Mouse (Mus musculus): ENCODE data around the gene Tmem131l. TPM values are rescaled to one million over a fixed set of nuclear protein-coding genes. Genes with fewer than 3 reads are reported as not detected.

Tmem131l gene
- polyA plus RNA-seq, 1 experiment from 2014 or later, result 28.0 TPM

- ATAC-seq (ENCODE audit: insufficient read depth), result no peak
- H3K9ac ChIP-seq, result no peak overlapping the region
- peaks cover 20% of the 10 kb centered on the region for H3K4me1 ChIP-seq (replicated peaks)
- H3K27me3 ChIP-seq, result no peaks in the 10 kb centered on the region
- H3K36me3 ChIP-seq (replicated peaks), result peaks cover 20% of the 10 kb centered on the region
- H3K4me3 ChIP-seq (replicated peaks), result no peak overlapping the region
- WGBS (ENCODE audit: insufficient replicate concordance), result 78% methylated on average over 1 of the region's 1 CpGs
- no peaks in the 10 kb centered on the region for H3K9me3 ChIP-seq (replicated peaks)
- H3K27ac ChIP-seq (replicated peaks), result no peak overlapping the region
- H3K4me2 ChIP-seq, result no peak overlapping the region
Measured at GRCm38 (mm10) chr3:83970629-83971028, 69.3 kb downstream of the Tmem131l start.

- H3K4me3 ChIP-seq (replicated peaks), result no peak overlapping the region
- no peak overlapping the region for H3K9ac ChIP-seq
- WGBS (ENCODE audit: insufficient replicate concordance), result 74% methylated on average over 4 of the region's 4 CpGs
- no peak overlapping the region for H3K4me2 ChIP-seq
- H3K27ac ChIP-seq (replicated peaks), result no peak overlapping the region
- ATAC-seq (ENCODE audit: insufficient read depth), result no peak
- no peaks in the 10 kb centered on the region for H3K9me3 ChIP-seq (replicated peaks)
- peaks cover 23% of the 10 kb centered on the region for H3K36me3 ChIP-seq (replicated peaks)
- peaks cover 16% of the 10 kb centered on the region for H3K4me1 ChIP-seq (replicated peaks)
- no peaks in the 10 kb centered on the region for H3K27me3 ChIP-seq
Measured at GRCm38 (mm10) chr3:83969081-83969480, 70.9 kb downstream of the Tmem131l start.

GRCm38 (mm10) chr3:83967791-83968190 lies 72.2 kb downstream of the Tmem131l start:
- no peaks in the 10 kb centered on the region for H3K27me3 ChIP-seq
- H3K9ac ChIP-seq, result no peak overlapping the region
- H3K9me3 ChIP-seq (replicated peaks), result no peaks in the 10 kb centered on the region
- no peak overlapping the region for H3K4me2 ChIP-seq
- peaks cover 15% of the 10 kb centered on the region for H3K4me1 ChIP-seq (replicated peaks)
- no peak overlapping the region for H3K4me3 ChIP-seq (replicated peaks)
- H3K27ac ChIP-seq (replicated peaks), result no peak overlapping the region
- no peak for ATAC-seq (ENCODE audit: insufficient read depth)
- 86% methylated on average over 3 of the region's 3 CpGs for WGBS (ENCODE audit: insufficient replicate concordance)
- H3K36me3 ChIP-seq (replicated peaks), result peaks cover 24% of the 10 kb centered on the region

GRCm38 (mm10) chr3:83965333-83965732 lies 74.6 kb downstream of the Tmem131l start:
- H3K9me3 ChIP-seq (replicated peaks), result no peaks in the 10 kb centered on the region
- no peak for ATAC-seq (ENCODE audit: insufficient read depth)
- H3K27ac ChIP-seq (replicated peaks), result no peak overlapping the region
- no peak overlapping the region for H3K9ac ChIP-seq
- H3K4me2 ChIP-seq, result no peak overlapping the region
- H3K4me3 ChIP-seq (replicated peaks), result no peak overlapping the region
- peaks cover 47% of the 10 kb centered on the region for H3K36me3 ChIP-seq (replicated peaks)
- peaks cover 15% of the 10 kb centered on the region for H3K4me1 ChIP-seq (replicated peaks)
- WGBS (ENCODE audit: insufficient replicate concordance), result 73% methylated on average over 2 of the region's 2 CpGs
- no peaks in the 10 kb centered on the region for H3K27me3 ChIP-seq

- Histone ChIP-seq H3K9me3 (replicated peaks) (no peaks in the 10 kb centered on the region), H3K27me3 (no peaks in the 10 kb centered on the region), H3K4me2 (no peak overlapping the region), H3K4me1 (replicated peaks) (0 out of 2 replicates have a peak, but pooled peaks cover 8% of the 10 kb centered on the region), H3K36me3 (replicated peaks) (peaks cover 58% of the 10 kb centered on the region), H3K9ac (no peak overlapping the region), H3K4me3 (replicated peaks) (no peak overlapping the region), H3K27ac (replicated peaks) (no peak overlapping the region)
- WGBS (ENCODE audit: insufficient replicate concordance), result 86% methylated on average over 5 of the region's 5 CpGs
- ATAC-seq (ENCODE audit: insufficient read depth), result no peak
Measured at GRCm38 (mm10) chr3:83963705-83964104, 76.3 kb downstream of the Tmem131l start.

- no peaks in the 10 kb centered on the region for H3K9me3 ChIP-seq (replicated peaks)
- H3K27me3 ChIP-seq, result no peaks in the 10 kb centered on the region
Measured at GRCm38 (mm10) chr3:83962571-83962970, 77.4 kb downstream of the Tmem131l start.

GRCm38 (mm10) chr3:83962076-83962475 lies 77.9 kb downstream of the Tmem131l start:
- ATAC-seq (ENCODE audit: insufficient read depth), result no peak
- no peak overlapping the region for H3K4me3 ChIP-seq (replicated peaks)
- H3K27me3 ChIP-seq, result no peaks in the 10 kb centered on the region
- WGBS (ENCODE audit: insufficient replicate concordance), result 81% methylated on average over 7 of the region's 7 CpGs
- H3K4me1 ChIP-seq (replicated peaks), result 0 out of 2 replicates have a peak, but pooled peaks cover 6% of the 10 kb centered on the region
- H3K9ac ChIP-seq, result no peak overlapping the region
- no peak overlapping the region for H3K27ac ChIP-seq (replicated peaks)
- no peak overlapping the region for H3K4me2 ChIP-seq
- H3K36me3 ChIP-seq (replicated peaks), result peaks cover 61% of the 10 kb centered on the region
- no peaks in the 10 kb centered on the region for H3K9me3 ChIP-seq (replicated peaks)

More at GRCm38 (mm10) chr3:83962571-83962970, 77.4 kb downstream of the Tmem131l start:
- 73% methylated on average over 3 of the region's 3 CpGs for WGBS (ENCODE audit: insufficient replicate concordance)
- Histone ChIP-seq H3K4me3 (replicated peaks) (no peak overlapping the region), H3K27ac (replicated peaks) (no peak overlapping the region), H3K36me3 (replicated peaks) (peaks cover 61% of the 10 kb centered on the region), H3K4me1 (replicated peaks) (0 out of 2 replicates have a peak, but pooled peaks cover 6% of the 10 kb centered on the region), H3K9ac (no peak overlapping the region), H3K4me2 (no peak overlapping the region)
- no peak for ATAC-seq (ENCODE audit: insufficient read depth)

- H3K4me1 ChIP-seq (replicated peaks), result no peaks in the 10 kb centered on the region
- H3K9ac ChIP-seq, result no peak overlapping the region
- peaks cover 69% of the 10 kb centered on the region for H3K36me3 ChIP-seq (replicated peaks)
- no peak overlapping the region for H3K4me3 ChIP-seq (replicated peaks)
- H3K27ac ChIP-seq (replicated peaks), result no peak overlapping the region
- H3K4me2 ChIP-seq, result no peak overlapping the region
- ATAC-seq (ENCODE audit: insufficient read depth), result no peak
- H3K27me3 ChIP-seq, result no peaks in the 10 kb centered on the region
- 80% methylated on average over 7 of the region's 7 CpGs for WGBS (ENCODE audit: insufficient replicate concordance)
- H3K9me3 ChIP-seq (replicated peaks), result no peaks in the 10 kb centered on the region
Measured at GRCm38 (mm10) chr3:83958951-83959681, 80.9 kb downstream of the Tmem131l start.

- Histone ChIP-seq H3K36me3 (replicated peaks) (peaks cover 52% of the 10 kb centered on the region), H3K27me3 (no peaks in the 10 kb centered on the region), H3K9ac (no peak overlapping the region), H3K4me2 (no peak overlapping the region), H3K4me3 (replicated peaks) (no peak overlapping the region), H3K4me1 (replicated peaks) (peaks cover 2% of the 10 kb centered on the region; the same call in 1 of the 2 replicates), H3K9me3 (replicated peaks) (no peaks in the 10 kb centered on the region), H3K27ac (replicated peaks) (no peak overlapping the region)
- WGBS (ENCODE audit: insufficient replicate concordance), result 84% methylated on average over 8 of the region's 8 CpGs
- no peak for ATAC-seq (ENCODE audit: insufficient read depth)
Measured at GRCm38 (mm10) chr3:83953879-83954278, 86.1 kb downstream of the Tmem131l start.

GRCm38 (mm10) chr3:83948801-83949200 lies 91.2 kb downstream of the Tmem131l start:
- peaks cover 26% of the 10 kb centered on the region for H3K36me3 ChIP-seq (replicated peaks)
- WGBS (ENCODE audit: insufficient replicate concordance), result 68% methylated on average over 4 of the region's 4 CpGs
- H3K4me2 ChIP-seq, result no peak overlapping the region
- no peak overlapping the region for H3K27ac ChIP-seq (replicated peaks)
- H3K9me3 ChIP-seq (replicated peaks), result no peaks in the 10 kb centered on the region
- no peak overlapping the region for H3K9ac ChIP-seq
- H3K4me3 ChIP-seq (replicated peaks), result no peak overlapping the region
- ATAC-seq (ENCODE audit: insufficient read depth), result no peak
- peaks cover 17% of the 10 kb centered on the region for H3K4me1 ChIP-seq (replicated peaks)
- H3K27me3 ChIP-seq, result no peaks in the 10 kb centered on the region

- Histone ChIP-seq H3K4me3 (replicated peaks) (no peak overlapping the region), H3K9ac (no peak overlapping the region), H3K9me3 (replicated peaks) (no peaks in the 10 kb centered on the region), H3K4me1 (replicated peaks) (peaks cover 17% of the 10 kb centered on the region), H3K27ac (replicated peaks) (no peak overlapping the region), H3K36me3 (replicated peaks) (peaks cover 23% of the 10 kb centered on the region), H3K4me2 (no peak overlapping the region), H3K27me3 (no peaks in the 10 kb centered on the region)
- ATAC-seq (ENCODE audit: insufficient read depth), result no peak
- WGBS (ENCODE audit: insufficient replicate concordance), result 47% methylated on average over 8 of the region's 8 CpGs
Measured at GRCm38 (mm10) chr3:83947476-83948245, 92.3 kb downstream of the Tmem131l start.
